Mouse (Mus musculus): ENCODE measurements around the gene Ldha. TPM values are rescaled to one million over a fixed set of nuclear protein-coding genes. Genes with fewer than 3 reads are reported as not detected.

Gene Ldha
- polyA plus RNA-seq, 1 experiment from 2014 or later, result 3,525 TPM

GRCm38 (mm10) chr7:46834994-46835610 is 6.2 kb upstream of the Ldha start:
- no peak for DNase-seq (ENCODE audit: low spot score)
- H3K4me1 ChIP-seq (replicated peaks; ENCODE audit: control insufficient read depth, insufficient read depth, low read length), result peaks cover 66% of the 10 kb centered on the region
- ATAC-seq (replicated peaks; ENCODE audit: low FRiP score), result no peak
- 71% methylated on average over 13 of the region's 14 CpGs for WGBS
- H3K4me3 ChIP-seq (ENCODE audit: low read depth, low read length), result no peak overlapping the region
- H3K36me3 ChIP-seq (ENCODE audit: control insufficient read depth, insufficient read depth, low read length), result no peaks in the 10 kb centered on the region
- H3K27ac ChIP-seq (ENCODE audit: low read depth, low read length), result no peak overlapping the region
- H3K9me3 ChIP-seq (ENCODE audit: control insufficient read depth, low read length), result no peaks in the 10 kb centered on the region
- no peak overlapping the region for H3K9ac ChIP-seq (ENCODE audit: low read depth, low read length)
- no peaks in the 10 kb centered on the region for H3K27me3 ChIP-seq (replicated peaks; ENCODE audit: control insufficient read depth, insufficient read depth, low read length)
- no peak overlapping the region for H3K4me2 ChIP-seq

DNA sequence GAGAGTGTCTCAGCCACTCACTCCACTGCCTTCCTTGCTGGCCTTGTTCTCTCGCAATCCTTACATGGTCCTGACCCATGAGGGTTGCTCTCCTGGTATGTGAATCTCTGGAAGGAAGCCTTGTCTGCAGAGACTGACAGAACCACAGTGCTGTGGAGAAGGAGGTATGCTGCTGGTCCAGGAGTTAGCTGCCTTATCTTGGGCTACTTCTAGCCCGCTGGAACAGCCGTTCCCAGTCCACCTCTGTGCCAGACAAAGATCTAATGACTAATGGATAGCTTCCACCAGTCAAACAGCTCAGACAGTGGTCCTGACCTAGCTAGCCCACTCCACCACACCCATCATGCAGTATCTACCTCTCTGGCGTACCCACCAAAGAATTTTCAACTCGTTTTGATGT is 4.9 kb upstream of the Ldha start:
- DNase-seq (ENCODE audit: low spot score) (no peak), ATAC-seq (replicated peaks; ENCODE audit: low FRiP score) (no peak)

DNA sequence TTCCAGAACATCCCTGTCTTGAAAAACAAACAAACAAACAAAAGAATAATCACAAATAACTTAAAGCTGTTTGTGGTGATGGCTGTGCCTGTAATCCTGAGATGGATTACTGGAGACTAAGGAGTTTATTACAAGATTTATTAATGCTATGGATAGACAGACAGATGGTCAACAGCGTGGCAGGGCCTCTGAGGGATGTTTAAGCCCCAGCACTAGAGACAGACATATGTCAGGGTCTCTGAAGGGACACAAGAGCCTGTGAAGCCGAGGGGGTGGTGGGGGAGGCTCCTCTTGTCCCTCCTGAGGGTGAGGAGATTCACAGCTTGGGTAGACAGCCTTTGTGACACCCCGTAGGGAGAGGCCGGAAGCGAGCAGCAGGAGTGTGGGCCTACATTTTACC is 4.2 kb upstream of the Ldha start:
- no peak for ATAC-seq (replicated peaks; ENCODE audit: low FRiP score)
- H3K27ac ChIP-seq (ENCODE audit: low read depth, low read length), result no peak overlapping the region
- no peak for DNase-seq (ENCODE audit: low spot score)
- 67% methylated on average over 5 of the region's 5 CpGs for WGBS
- H3K9ac ChIP-seq (ENCODE audit: low read depth, low read length), result no peak overlapping the region
- peaks cover 56% of the 10 kb centered on the region for H3K4me1 ChIP-seq (replicated peaks; ENCODE audit: control insufficient read depth, insufficient read depth, low read length)
- no peaks in the 10 kb centered on the region for H3K36me3 ChIP-seq (ENCODE audit: control insufficient read depth, insufficient read depth, low read length)
- no peak overlapping the region for H3K4me2 ChIP-seq
- no peaks in the 10 kb centered on the region for H3K9me3 ChIP-seq (ENCODE audit: control insufficient read depth, low read length)
- H3K4me3 ChIP-seq (ENCODE audit: low read depth, low read length), result no peak overlapping the region
- no peaks in the 10 kb centered on the region for H3K27me3 ChIP-seq (replicated peaks; ENCODE audit: control insufficient read depth, insufficient read depth, low read length)

More for the DNA sequence above, 4.9 kb upstream of the Ldha start:
- H3K9ac ChIP-seq (ENCODE audit: low read depth, low read length), result no peak overlapping the region
- no peaks in the 10 kb centered on the region for H3K9me3 ChIP-seq (ENCODE audit: control insufficient read depth, low read length)
- no peaks in the 10 kb centered on the region for H3K27me3 ChIP-seq (replicated peaks; ENCODE audit: control insufficient read depth, insufficient read depth, low read length)
- no peaks in the 10 kb centered on the region for H3K36me3 ChIP-seq (ENCODE audit: control insufficient read depth, insufficient read depth, low read length)
- no peak overlapping the region for H3K4me3 ChIP-seq (ENCODE audit: low read depth, low read length)
- WGBS, result 72% methylated on average over 5 of the region's 5 CpGs
- no peak overlapping the region for H3K4me2 ChIP-seq
- peaks cover 58% of the 10 kb centered on the region for H3K4me1 ChIP-seq (replicated peaks; ENCODE audit: control insufficient read depth, insufficient read depth, low read length)
- no peak overlapping the region for H3K27ac ChIP-seq (ENCODE audit: low read depth, low read length)

- WGBS, result 5% methylated on average over 9 of the region's 9 CpGs
- DNase-seq (ENCODE audit: low spot score) (no peak), ATAC-seq (replicated peaks; ENCODE audit: low FRiP score) (peak; percentile 26; the same call in 1 of the 2 replicates)
- Histone ChIP-seq H3K36me3 (ENCODE audit: control insufficient read depth, insufficient read depth, low read length) (no peaks in the 10 kb centered on the region), H3K4me1 (replicated peaks; ENCODE audit: control insufficient read depth, insufficient read depth, low read length) (peaks cover 47% of the 10 kb centered on the region), H3K27me3 (replicated peaks; ENCODE audit: control insufficient read depth, insufficient read depth, low read length) (no peaks in the 10 kb centered on the region), H3K27ac (ENCODE audit: low read depth, low read length) (peak overlapping the region; percentile 57), H3K9ac (ENCODE audit: low read depth, low read length) (peak overlapping the region; percentile 43; the same call in 1 of the 2 replicates), H3K4me2 (peak overlapping the region; percentile 45), H3K4me3 (ENCODE audit: low read depth, low read length) (no peak overlapping the region), H3K9me3 (ENCODE audit: control insufficient read depth, low read length) (no peaks in the 10 kb centered on the region)
Observed at GRCm38 (mm10) chr7:46838104-46838671, 3.1 kb upstream of the Ldha start.

DNA sequence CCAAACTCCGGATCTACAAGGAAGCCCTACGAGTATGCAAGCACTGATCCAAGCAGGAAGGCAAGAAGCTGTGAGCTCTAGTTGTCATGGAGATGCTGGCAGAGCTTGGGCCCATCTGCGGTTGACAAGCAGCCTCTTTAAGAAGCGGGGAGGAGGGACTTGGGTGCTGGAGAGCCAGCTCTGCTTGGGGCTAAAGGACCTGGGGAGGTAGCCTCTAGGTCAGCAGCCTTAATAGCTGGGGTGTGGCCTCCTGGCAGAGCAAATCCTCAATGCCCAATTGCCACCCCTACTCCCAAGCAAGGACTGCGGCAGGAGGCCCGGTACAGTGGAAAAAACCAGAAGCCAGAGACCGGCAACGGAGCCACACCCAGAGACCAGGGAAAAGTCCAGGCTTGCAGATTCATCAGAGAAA is 2.4 kb upstream of the Ldha start:
- Histone ChIP-seq H3K9me3 (ENCODE audit: control insufficient read depth, low read length) (no peaks in the 10 kb centered on the region), H3K4me2 (peak overlapping the region; percentile 45), H3K27ac (ENCODE audit: low read depth, low read length) (peak overlapping the region; percentile 57; the same call in 1 of the 2 replicates), H3K9ac (ENCODE audit: low read depth, low read length) (peak overlapping the region; percentile 39; the same call in 1 of the 2 replicates), H3K4me1 (replicated peaks; ENCODE audit: control insufficient read depth, insufficient read depth, low read length) (peaks cover 43% of the 10 kb centered on the region), H3K4me3 (ENCODE audit: low read depth, low read length) (no peak overlapping the region), H3K27me3 (replicated peaks; ENCODE audit: control insufficient read depth, insufficient read depth, low read length) (no peaks in the 10 kb centered on the region), H3K36me3 (ENCODE audit: control insufficient read depth, insufficient read depth, low read length) (no peaks in the 10 kb centered on the region)
- 4% methylated on average over 8 of the region's 8 CpGs for WGBS
- DNase-seq (ENCODE audit: low spot score), result no peak
- ATAC-seq (replicated peaks; ENCODE audit: low FRiP score), result peak; percentile 35; the same call in 1 of the 2 replicates

- Histone ChIP-seq H3K36me3 (ENCODE audit: control insufficient read depth, insufficient read depth, low read length) (no peaks in the 10 kb centered on the region), H3K4me3 (ENCODE audit: low read depth, low read length) (no peak overlapping the region), H3K27me3 (replicated peaks; ENCODE audit: control insufficient read depth, insufficient read depth, low read length) (no peaks in the 10 kb centered on the region), H3K9me3 (ENCODE audit: control insufficient read depth, low read length) (no peaks in the 10 kb centered on the region), H3K27ac (ENCODE audit: low read depth, low read length) (peak overlapping the region; percentile 57; the same call in 1 of the 2 replicates), H3K4me1 (replicated peaks; ENCODE audit: control insufficient read depth, insufficient read depth, low read length) (peaks cover 38% of the 10 kb centered on the region), H3K9ac (ENCODE audit: low read depth, low read length) (no peak overlapping the region; the same call in 1 of the 2 replicates), H3K4me2 (no peak overlapping the region; the same call in 1 of the 2 replicates)
- ATAC-seq (replicated peaks; ENCODE audit: low FRiP score) (no peak), DNase-seq (ENCODE audit: low spot score) (no peak)
- WGBS, result 34% methylated on average over 7 of the region's 7 CpGs
Observed at GRCm38 (mm10) chr7:46839446-46839845, 1.8 kb upstream of the Ldha start.

GRCm38 (mm10) chr7:46839861-46840260 is 1.4 kb upstream of the Ldha start:
- H3K27me3 ChIP-seq (replicated peaks; ENCODE audit: control insufficient read depth, insufficient read depth, low read length), result no peaks in the 10 kb centered on the region
- H3K36me3 ChIP-seq (ENCODE audit: control insufficient read depth, insufficient read depth, low read length), result no peaks in the 10 kb centered on the region
- H3K9me3 ChIP-seq (ENCODE audit: control insufficient read depth, low read length), result no peaks in the 10 kb centered on the region
- DNase-seq (ENCODE audit: low spot score), result no peak
- ATAC-seq (replicated peaks; ENCODE audit: low FRiP score), result no peak
- no peak overlapping the region for H3K27ac ChIP-seq (ENCODE audit: low read depth, low read length)
- no peak overlapping the region for H3K4me3 ChIP-seq (ENCODE audit: low read depth, low read length)
- H3K4me2 ChIP-seq, result no peak overlapping the region
- WGBS, result 65% methylated on average over 5 of the region's 5 CpGs
- peaks cover 42% of the 10 kb centered on the region for H3K4me1 ChIP-seq (replicated peaks; ENCODE audit: control insufficient read depth, insufficient read depth, low read length)
- H3K9ac ChIP-seq (ENCODE audit: low read depth, low read length), result no peak overlapping the region

DNA sequence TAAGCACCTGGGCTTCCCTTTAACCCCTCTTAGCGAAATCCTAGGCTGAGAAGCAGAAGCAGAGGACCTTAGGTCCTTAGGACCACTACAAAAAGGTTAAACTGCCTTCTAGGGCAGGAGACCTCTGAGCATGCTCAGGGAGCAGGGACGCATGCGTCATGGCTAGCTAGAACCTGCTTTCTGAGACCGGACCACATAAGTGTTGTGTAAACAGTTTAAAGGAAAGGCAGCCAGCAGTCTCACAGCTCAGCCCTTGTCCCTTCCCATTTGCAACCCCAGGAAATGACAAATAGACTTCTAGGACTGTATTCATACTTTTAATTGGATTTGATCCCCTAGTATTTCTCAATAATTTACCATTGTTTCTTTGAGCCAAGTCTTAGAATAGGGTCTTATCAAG is 949 bp upstream of the Ldha start:
- H3K9ac ChIP-seq (ENCODE audit: low read depth, low read length), result no peak overlapping the region
- no peak overlapping the region for H3K4me2 ChIP-seq
- no peaks in the 10 kb centered on the region for H3K27me3 ChIP-seq (replicated peaks; ENCODE audit: control insufficient read depth, insufficient read depth, low read length)
- no peaks in the 10 kb centered on the region for H3K36me3 ChIP-seq (ENCODE audit: control insufficient read depth, insufficient read depth, low read length)
- 45% methylated on average over 4 of the region's 4 CpGs for WGBS
- H3K4me3 ChIP-seq (ENCODE audit: low read depth, low read length), result no peak overlapping the region
- DNase-seq (ENCODE audit: low spot score) (no peak), ATAC-seq (replicated peaks; ENCODE audit: low FRiP score) (no peak)
- no peak overlapping the region for H3K27ac ChIP-seq (ENCODE audit: low read depth, low read length)
- no peaks in the 10 kb centered on the region for H3K9me3 ChIP-seq (ENCODE audit: control insufficient read depth, low read length)
- peaks cover 46% of the 10 kb centered on the region for H3K4me1 ChIP-seq (replicated peaks; ENCODE audit: control insufficient read depth, insufficient read depth, low read length)

- Histone ChIP-seq H3K4me2 (no peak overlapping the region), H3K4me1 (replicated peaks; ENCODE audit: control insufficient read depth, insufficient read depth, low read length) (peaks cover 47% of the 10 kb centered on the region), H3K9me3 (ENCODE audit: control insufficient read depth, low read length) (no peaks in the 10 kb centered on the region), H3K4me3 (ENCODE audit: low read depth, low read length) (no peak overlapping the region), H3K27me3 (replicated peaks; ENCODE audit: control insufficient read depth, insufficient read depth, low read length) (no peaks in the 10 kb centered on the region), H3K36me3 (ENCODE audit: control insufficient read depth, insufficient read depth, low read length) (peaks cover 2% of the 10 kb centered on the region; the same call in 1 of the 2 replicates), H3K27ac (ENCODE audit: low read depth, low read length) (no peak overlapping the region), H3K9ac (ENCODE audit: low read depth, low read length) (no peak overlapping the region)
- ATAC-seq (replicated peaks; ENCODE audit: low FRiP score), result no peak
- no peak for DNase-seq (ENCODE audit: low spot score)
- 46% methylated on average over 5 of the region's 5 CpGs for WGBS
Observed at GRCm38 (mm10) chr7:46842278-46842677, 1.0 kb downstream of the Ldha start.
